Mouse (Mus musculus) embryonic facial prominence, embryonic 12.5 days (tissue): ENCODE results near the gene Ufc1. TPM values are rescaled to one million over a fixed set of nuclear protein-coding genes. Genes with fewer than 3 reads are reported as not detected.

Experiments used
- ATAC-seq: fragments of 200-750 bp; cut with Nextera tagmentation; 2 replicates; pipeline ENCODE4 v1.8.0; 2017; ENCODE audit not compliant: insufficient number of reproducible peaks, insufficient read depth, low FRiP score, low TSS enrichment
- H3K27ac ChIP-seq: fragments of 300-500 bp; sonication (generic); 2 replicates; pipeline ENCODE4 v1.5.1; 2016; ENCODE audit warnings: mild to moderate bottlenecking
- H3K27me3 ChIP-seq: fragments of 300-500 bp; sonication (generic); 2 replicates; pipeline ENCODE4 v1.6.1; 2016; ENCODE audit warnings: mild to moderate bottlenecking, moderate library complexity
- H3K36me3 ChIP-seq: fragments of 300-500 bp; sonication (generic); 2 replicates; pipeline ENCODE4 v1.6.1; 2016; ENCODE audit warnings: mild to moderate bottlenecking
- H3K4me1 ChIP-seq: fragments of 300-500 bp; sonication (generic); 2 replicates; pipeline ENCODE4 v1.6.1; 2016
- H3K4me2 ChIP-seq: fragments of 300-500 bp; sonication (generic); replicated peaks from 2 replicates; pipeline ENCODE4 v1.6.1; 2016; ENCODE audit warnings: mild to moderate bottlenecking, moderate library complexity
- H3K4me3 ChIP-seq: fragments of 300-500 bp; sonication (generic); 2 replicates; pipeline ENCODE4 v1.5.1; 2016; ENCODE audit warnings: mild to moderate bottlenecking
- H3K9ac ChIP-seq: fragments of 300-500 bp; sonication (generic); 2 replicates; pipeline ENCODE4 v1.6.1; 2016; ENCODE audit warnings: mild to moderate bottlenecking, moderate library complexity
- H3K9me3 ChIP-seq: fragments of 300-500 bp; sonication (generic); 2 replicates; pipeline ENCODE4 v1.6.1; 2016; ENCODE audit warnings: mild to moderate bottlenecking, moderate library complexity
- WGBS: fragments of 180-500 bp; shearing (Covaris S2); methylation state at CpG from one replicate; pipeline ENCODE4 v1.1.7; 2016; 5-methylcytosine and 5-hydroxymethylcytosine counted together
- polyA plus RNA-seq: library from polyadenylated mRNA; unstranded; fragments of >200 nt; fragmentation: Nextera tagmentation; extraction: Ambion mirVana; gene quantifications from 2 replicates; pipeline ENCODE4 v1.2.1, GENCODE M21; 2016

Ufc1 gene
- polyA plus RNA-seq, 1 experiment from 2014 or later = 105 TPM

DNA sequence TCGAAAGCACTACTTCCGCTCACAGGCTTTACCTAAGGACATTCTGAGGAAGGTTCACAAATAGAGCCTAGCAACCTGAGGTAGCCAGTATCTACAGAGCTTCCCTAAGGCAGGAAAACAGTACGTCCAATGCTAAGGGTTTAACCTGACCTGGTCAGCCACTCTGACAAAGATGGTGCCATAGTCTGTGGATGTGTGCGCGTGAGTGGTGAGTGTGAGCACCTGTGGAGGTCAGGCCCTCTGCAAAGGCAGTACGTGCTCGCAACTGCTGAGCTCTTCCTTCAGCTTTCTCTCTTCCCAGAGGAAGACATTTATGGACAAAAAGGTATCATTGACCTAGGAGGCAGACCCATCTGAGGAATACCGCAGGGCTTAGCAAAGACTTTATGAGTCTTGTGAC, 16.4 kb downstream of the Ufc1 start:
- no peaks in the 10 kb centered on the region for H3K9me3 ChIP-seq
- no peaks in the 10 kb centered on the region for H3K27me3 ChIP-seq
- ATAC-seq = no peak
- no peak overlapping the region for H3K27ac ChIP-seq
- 94% methylated on average over 8 of the region's 8 CpGs for WGBS
- H3K4me2 ChIP-seq = no peak overlapping the region
- H3K9ac ChIP-seq = no peak overlapping the region
- no peak overlapping the region for H3K4me3 ChIP-seq
- peaks cover 16% of the 10 kb centered on the region; the same call in 1 of the 2 replicates for H3K4me1 ChIP-seq
- peaks cover 69% of the 10 kb centered on the region for H3K36me3 ChIP-seq

DNA sequence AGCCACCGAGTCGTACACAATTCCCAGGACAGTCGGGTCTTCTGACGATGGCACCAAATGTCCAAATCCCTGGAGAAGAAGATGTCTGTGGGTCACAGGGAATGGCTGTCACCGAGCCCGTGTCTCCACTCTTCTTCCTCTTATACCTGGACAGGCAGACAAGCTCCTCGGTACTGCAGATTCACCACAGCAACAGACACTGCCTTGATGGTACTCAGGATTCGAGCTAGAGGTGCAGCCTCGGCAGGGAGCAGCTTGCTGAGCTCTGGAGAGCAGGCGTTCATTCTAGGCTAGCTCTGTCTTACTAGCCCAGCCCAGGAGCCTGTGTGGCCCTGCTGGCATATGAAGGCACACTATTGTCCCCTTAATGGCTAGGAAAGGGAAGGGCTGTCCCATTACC, 17.1 kb downstream of the Ufc1 start:
- H3K4me2 ChIP-seq = no peak overlapping the region
- no peak overlapping the region for H3K4me3 ChIP-seq
- H3K27ac ChIP-seq = no peak overlapping the region
- no peak overlapping the region for H3K9ac ChIP-seq
- 84% methylated on average over 10 of the region's 10 CpGs for WGBS
- no peaks in the 10 kb centered on the region for H3K9me3 ChIP-seq
- H3K4me1 ChIP-seq = peaks cover 16% of the 10 kb centered on the region; the same call in 1 of the 2 replicates
- no peaks in the 10 kb centered on the region for H3K27me3 ChIP-seq
- peaks cover 68% of the 10 kb centered on the region for H3K36me3 ChIP-seq
- ATAC-seq = no peak

DNA sequence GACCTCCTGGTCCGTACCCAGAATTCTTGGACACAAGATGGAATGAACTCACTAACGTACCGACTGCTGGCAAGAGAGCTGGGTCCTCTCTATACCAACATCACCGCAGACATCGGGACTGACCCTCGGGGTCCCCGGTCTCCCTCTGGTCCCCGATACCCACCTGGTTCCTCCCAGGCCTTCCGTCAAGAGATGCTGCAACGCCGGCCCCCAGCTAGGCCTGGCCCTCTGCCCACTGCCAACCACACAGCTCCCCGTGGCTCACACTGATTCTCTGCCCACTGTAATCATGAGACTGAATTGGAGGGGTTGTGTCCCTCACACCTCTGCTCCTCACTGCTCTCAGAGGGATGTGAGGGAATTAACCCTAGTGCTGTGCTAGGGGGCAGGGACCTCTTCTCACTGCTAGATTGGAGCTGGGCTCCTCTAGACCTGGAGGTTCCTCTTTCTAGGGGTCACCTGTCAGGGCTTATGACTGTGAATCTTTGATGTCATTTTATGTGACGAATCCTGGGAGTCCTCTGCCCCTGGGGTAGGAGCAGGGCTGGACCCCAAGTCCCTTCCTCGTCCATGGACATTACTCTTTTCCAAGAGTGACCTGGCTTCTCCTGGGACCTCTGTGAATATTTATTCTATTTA, 18.6 kb downstream of the Ufc1 start:
- 93% methylated on average over 14 of the region's 14 CpGs for WGBS
- Histone ChIP-seq H3K27ac (no peak overlapping the region), H3K36me3 (peaks cover 71% of the 10 kb centered on the region), H3K9me3 (no peaks in the 10 kb centered on the region), H3K4me1 (peaks cover 17% of the 10 kb centered on the region; the same call in 1 of the 2 replicates), H3K9ac (no peak overlapping the region), H3K27me3 (no peaks in the 10 kb centered on the region), H3K4me2 (no peak overlapping the region), H3K4me3 (no peak overlapping the region)
- ATAC-seq = no peak

DNA sequence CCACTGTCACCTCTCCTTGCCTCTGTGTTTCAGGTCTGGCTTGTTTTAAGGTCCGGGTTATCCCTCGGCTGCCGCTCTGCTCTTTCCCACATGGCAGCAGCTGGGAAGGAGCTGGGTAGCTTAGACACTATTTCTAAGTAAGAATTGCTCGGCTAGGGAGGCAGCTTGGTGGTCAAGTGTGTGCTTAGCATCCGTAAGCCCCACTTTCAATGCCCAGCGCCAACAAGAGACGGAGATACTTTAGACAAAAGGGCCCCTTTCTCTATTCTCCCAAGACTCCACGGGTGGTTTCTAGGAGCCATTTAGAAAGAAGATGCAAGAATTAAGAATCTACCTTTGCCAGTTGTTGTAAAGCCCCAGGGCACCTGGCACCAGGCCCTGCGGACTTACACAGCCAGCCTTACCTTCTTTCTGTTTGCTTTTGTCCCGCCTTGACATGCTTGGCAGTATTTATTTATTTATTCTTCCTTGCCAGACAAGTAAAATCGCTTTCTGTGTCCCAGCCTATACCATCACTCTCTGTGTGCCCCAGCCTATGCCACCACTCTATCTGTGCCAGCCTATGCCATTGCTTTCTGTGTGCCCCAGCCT, 19.6 kb downstream of the Ufc1 start:
- no peak overlapping the region for H3K4me2 ChIP-seq
- H3K4me3 ChIP-seq = no peak overlapping the region
- ATAC-seq = no peak
- H3K36me3 ChIP-seq = peaks cover 71% of the 10 kb centered on the region
- H3K4me1 ChIP-seq = peaks cover 20% of the 10 kb centered on the region; the same call in 1 of the 2 replicates
- H3K27me3 ChIP-seq = no peaks in the 10 kb centered on the region
- no peaks in the 10 kb centered on the region for H3K9me3 ChIP-seq
- no peak overlapping the region for H3K9ac ChIP-seq
- WGBS = 86% methylated on average over 11 of the region's 11 CpGs
- H3K27ac ChIP-seq = no peak overlapping the region

DNA sequence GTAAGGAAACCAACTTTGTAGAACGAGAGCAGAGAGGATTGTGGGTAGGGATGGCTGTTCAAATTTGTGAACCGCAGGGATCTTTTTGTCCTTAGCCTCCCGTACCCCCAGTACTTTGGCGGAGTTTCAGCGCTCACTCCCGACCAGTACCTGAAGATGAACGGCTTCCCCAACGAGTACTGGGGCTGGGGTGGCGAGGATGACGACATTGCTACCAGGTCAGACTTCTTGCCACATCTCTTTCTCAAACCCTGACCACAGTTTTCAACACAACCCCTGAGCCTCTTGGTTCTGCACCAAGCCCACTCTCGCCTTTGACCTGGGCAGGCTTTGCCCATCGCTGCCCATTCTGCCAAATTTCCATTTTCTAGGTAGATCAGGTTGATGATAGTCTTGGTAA, 20.7 kb downstream of the Ufc1 start:
- no peak for ATAC-seq
- Histone ChIP-seq H3K36me3 (peaks cover 71% of the 10 kb centered on the region), H3K4me2 (no peak overlapping the region), H3K9me3 (no peaks in the 10 kb centered on the region), H3K27me3 (no peaks in the 10 kb centered on the region), H3K4me1 (peaks cover 15% of the 10 kb centered on the region; the same call in 1 of the 2 replicates), H3K27ac (no peak overlapping the region), H3K9ac (no peak overlapping the region), H3K4me3 (no peak overlapping the region)
- 95% methylated on average over 12 of the region's 12 CpGs for WGBS

DNA sequence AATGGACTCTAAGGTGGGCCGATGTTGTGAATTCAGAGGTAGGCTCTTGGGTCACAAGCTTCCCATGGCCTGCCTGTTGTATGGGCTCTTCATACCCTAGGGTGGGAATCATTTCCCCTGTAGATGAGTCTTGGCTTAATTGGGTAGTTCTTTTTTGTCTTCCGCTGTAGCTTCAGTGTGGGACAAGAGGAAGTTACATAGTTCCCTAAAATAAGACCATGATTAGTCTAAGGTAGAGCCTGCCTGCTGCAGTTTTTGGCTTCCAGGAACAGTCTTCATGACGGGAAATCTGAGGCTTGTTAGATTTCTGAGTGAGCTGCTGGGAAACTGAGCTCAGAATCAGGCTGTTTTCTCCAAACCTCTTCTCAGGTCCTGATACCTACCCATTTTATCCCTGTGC, 22.7 kb downstream of the Ufc1 start:
- no peak for ATAC-seq
- Histone ChIP-seq H3K36me3 (peaks cover 52% of the 10 kb centered on the region), H3K27ac (no peak overlapping the region), H3K4me2 (no peak overlapping the region), H3K9ac (no peak overlapping the region), H3K27me3 (no peaks in the 10 kb centered on the region), H3K4me3 (no peak overlapping the region), H3K4me1 (peaks cover 15% of the 10 kb centered on the region; the same call in 1 of the 2 replicates), H3K9me3 (no peaks in the 10 kb centered on the region)
- WGBS = 94% methylated on average over 3 of the region's 3 CpGs

DNA sequence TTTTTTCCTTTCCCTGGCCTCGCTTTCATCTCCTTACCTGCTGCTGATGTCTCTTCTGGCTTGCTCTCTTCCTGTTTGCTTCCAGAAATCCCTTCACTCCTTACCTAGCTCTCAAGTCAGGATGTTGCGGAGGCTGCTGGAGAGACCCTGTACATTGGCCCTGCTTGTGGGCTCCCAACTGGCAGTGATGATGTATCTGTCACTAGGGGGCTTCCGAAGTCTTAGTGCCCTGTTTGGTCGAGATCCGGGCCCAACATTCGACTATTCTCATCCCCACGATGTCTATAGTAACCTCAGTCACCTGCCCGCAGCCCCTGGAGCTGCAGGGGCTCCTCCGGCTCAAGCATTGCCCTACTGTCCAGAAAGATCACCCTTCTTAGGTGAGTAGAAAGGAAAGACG, 23.2 kb downstream of the Ufc1 start:
- Histone ChIP-seq H3K4me1 (peaks cover 15% of the 10 kb centered on the region; the same call in 1 of the 2 replicates), H3K27ac (no peak overlapping the region), H3K4me2 (peak overlapping the region; percentile 91; the same call in 1 of the 2 replicates), H3K9ac (no peak overlapping the region), H3K27me3 (no peaks in the 10 kb centered on the region), H3K36me3 (peaks cover 47% of the 10 kb centered on the region), H3K9me3 (no peaks in the 10 kb centered on the region), H3K4me3 (no peak overlapping the region)
- 75% methylated on average over 10 of the region's 10 CpGs for WGBS
- ATAC-seq = no peak

DNA sequence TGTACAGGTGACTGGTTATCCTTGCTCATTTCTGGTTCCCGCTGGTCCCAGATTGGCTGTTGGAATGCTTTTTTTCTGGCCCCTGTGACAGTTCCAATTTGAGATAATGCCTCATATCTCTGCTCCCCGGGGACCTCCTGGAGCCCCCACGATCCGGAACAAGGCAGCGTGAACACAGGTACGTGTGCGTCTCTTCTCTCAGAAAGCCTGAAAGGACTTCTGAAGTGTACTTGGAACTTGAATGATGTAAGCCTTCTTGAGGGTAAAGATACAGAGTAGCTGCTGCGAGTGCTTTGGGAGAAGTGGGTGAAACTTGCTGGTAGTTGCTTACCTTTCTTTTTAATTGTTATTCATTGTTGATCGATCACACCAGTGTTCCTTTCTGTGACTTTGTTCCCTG, 23.6 kb downstream of the Ufc1 start:
- H3K9me3 ChIP-seq = no peaks in the 10 kb centered on the region
- peak overlapping the region; percentile 75 for H3K9ac ChIP-seq
- peak overlapping the region; percentile 72 for H3K4me3 ChIP-seq
- WGBS = 44% methylated on average over 9 of the region's 9 CpGs
- no peaks in the 10 kb centered on the region for H3K27me3 ChIP-seq
- no peak overlapping the region for H3K27ac ChIP-seq
- peak overlapping the region; percentile 91 for H3K4me2 ChIP-seq
- ATAC-seq = no peak
- H3K36me3 ChIP-seq = peaks cover 43% of the 10 kb centered on the region
- peaks cover 15% of the 10 kb centered on the region; the same call in 1 of the 2 replicates for H3K4me1 ChIP-seq

DNA sequence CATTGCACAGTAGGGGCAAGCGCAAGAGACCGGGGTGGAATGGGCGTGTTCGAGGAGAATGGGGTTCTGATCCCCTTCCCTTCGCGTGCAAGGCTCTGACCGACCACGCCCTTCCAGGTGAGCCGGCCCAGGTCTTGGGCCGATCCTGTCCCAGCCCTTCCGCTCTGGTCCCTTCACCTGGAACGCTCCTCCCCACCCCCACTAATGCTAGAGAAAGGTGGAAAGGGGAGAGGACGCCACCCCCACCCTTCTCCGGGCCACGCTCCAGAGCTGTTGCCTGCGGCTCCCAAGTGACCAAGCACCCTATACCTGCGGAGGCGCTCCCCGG, 24.3 kb downstream of the Ufc1 start:
- H3K4me1 ChIP-seq = peaks cover 15% of the 10 kb centered on the region; the same call in 1 of the 2 replicates
- H3K9me3 ChIP-seq = no peaks in the 10 kb centered on the region
- H3K36me3 ChIP-seq = peaks cover 37% of the 10 kb centered on the region
- H3K27me3 ChIP-seq = no peaks in the 10 kb centered on the region
- ATAC-seq = peak; percentile 74; the same call in 1 of the 2 replicates
- H3K27ac ChIP-seq = 0 out of 2 replicates have a peak overlapping the region, but pooled peaks have one; percentile 37
- WGBS = under 1% methylated on average over 19 of the region's 19 CpGs
- peak overlapping the region; percentile 72 for H3K4me3 ChIP-seq
- H3K4me2 ChIP-seq = peak overlapping the region; percentile 91
- H3K9ac ChIP-seq = peak overlapping the region; percentile 75

DNA sequence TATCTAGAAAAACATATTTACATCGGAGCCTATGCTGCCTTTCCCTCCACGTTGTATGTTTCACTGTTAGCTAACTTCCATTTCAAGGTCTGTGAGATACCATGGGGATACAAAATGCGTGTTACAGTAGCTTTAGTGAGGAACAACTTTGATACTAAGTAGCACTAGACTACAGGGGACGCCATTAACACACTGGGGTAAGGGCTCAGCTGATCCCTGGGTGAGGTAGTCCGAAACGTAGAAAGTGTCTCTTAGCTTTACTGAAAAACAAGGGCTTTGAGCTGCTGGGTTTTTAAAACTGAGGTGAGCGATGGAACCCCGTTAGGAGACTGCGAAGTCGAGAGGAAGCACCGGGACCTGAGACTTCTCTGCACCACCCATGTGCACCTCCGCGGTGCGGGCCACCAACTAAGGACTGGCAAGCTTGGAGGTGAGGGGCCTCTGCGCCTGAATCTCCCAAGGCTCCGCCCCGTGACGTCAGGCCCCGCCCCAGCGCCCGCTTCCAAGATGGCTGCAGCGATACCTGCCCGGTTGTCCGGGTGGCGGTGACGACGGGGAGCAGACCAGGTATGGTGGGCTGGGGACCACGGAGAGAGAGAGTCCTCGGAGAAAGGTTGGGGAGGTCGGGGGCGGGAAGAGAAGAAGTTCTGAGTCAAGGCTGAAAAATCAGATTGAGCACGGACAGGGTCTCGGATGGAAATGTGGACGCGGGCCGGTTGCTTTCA, 24.8 kb downstream of the Ufc1 start, which contains the start of gene B4galt3:
Gene B4galt3, plus strand, starts transcription at position 481 of the 725 bp plus-strand sequence.
- Histone ChIP-seq H3K27ac (0 out of 2 replicates have a peak within 1 kb of the TSS, but pooled peaks have one; percentile 37), H3K9me3 (no peaks in the 10 kb centered on the region), H3K36me3 (peaks cover 31% of the 10 kb centered on the region), H3K4me3 (peak within 1 kb of the TSS; percentile 72), H3K4me2 (peak within 1 kb of the TSS; percentile 91), H3K9ac (peak within 1 kb of the TSS; percentile 75), H3K27me3 (no peaks in the 10 kb centered on the region), H3K4me1 (peaks cover 15% of the 10 kb centered on the region; the same call in 1 of the 2 replicates)
- WGBS = 4% methylated on average over 36 of the region's 36 CpGs
- ATAC-seq = peak; percentile 92

DNA sequence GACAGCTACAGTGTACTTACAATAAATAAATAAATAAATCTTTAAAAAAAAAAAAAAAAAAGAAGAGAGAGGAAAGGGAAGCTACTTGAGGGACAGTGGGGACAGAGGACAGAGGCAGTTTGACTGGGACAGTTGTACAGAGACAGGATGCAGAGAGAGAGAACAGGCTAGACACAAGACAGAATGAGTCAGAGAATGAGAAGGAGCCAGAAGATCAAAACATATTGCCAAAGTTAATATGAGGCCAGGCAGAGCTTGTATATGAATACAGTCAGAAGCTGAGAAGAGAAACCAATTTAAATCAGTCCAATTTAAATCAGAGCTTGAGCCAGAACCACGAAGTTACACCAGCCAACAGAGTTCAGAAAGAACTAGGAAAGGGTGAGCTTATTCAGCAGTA, 26.5 kb downstream of the Ufc1 start:
- Histone ChIP-seq H3K27ac (no peak overlapping the region), H3K4me1 (peaks cover 18% of the 10 kb centered on the region), H3K4me3 (no peak overlapping the region), H3K36me3 (peaks cover 15% of the 10 kb centered on the region), H3K4me2 (no peak overlapping the region), H3K9me3 (no peaks in the 10 kb centered on the region), H3K9ac (no peak overlapping the region), H3K27me3 (no peaks in the 10 kb centered on the region)
- ATAC-seq = no peak
- 68% methylated on average over 1 of the region's 1 CpGs for WGBS
